Mouse (Mus musculus): ENCODE measurements around the gene 1110059E24Rik. TPM values are rescaled to one million over a fixed set of nuclear protein-coding genes. Genes with fewer than 3 reads are reported as not detected.
"Not testable (repeated sequence)": the region's sequence is repeated elsewhere in the genome, so short reads cannot be mapped to it uniquely, and the experiment has no call there.

1110059E24Rik gene
- polyA plus RNA-seq, 3 experiments from 2014 or later: 41.3 to 50.2 (median 41.6) TPM

- ATAC-seq: no peak
Observed at GRCm38 (mm10) chr19:21624148-21624535, 28.6 kb downstream of the 1110059E24Rik start.

- ATAC-seq: peak; percentile 73
Observed at GRCm38 (mm10) chr19:21623410-21624147, 29.2 kb downstream of the 1110059E24Rik start.

GRCm38 (mm10) chr19:21615801-21616200 lies 37.0 kb downstream of the 1110059E24Rik start:
- ATAC-seq: no peak

- no peak for ATAC-seq
Observed at GRCm38 (mm10) chr19:21611725-21612575, 40.8 kb downstream of the 1110059E24Rik start.

DNA sequence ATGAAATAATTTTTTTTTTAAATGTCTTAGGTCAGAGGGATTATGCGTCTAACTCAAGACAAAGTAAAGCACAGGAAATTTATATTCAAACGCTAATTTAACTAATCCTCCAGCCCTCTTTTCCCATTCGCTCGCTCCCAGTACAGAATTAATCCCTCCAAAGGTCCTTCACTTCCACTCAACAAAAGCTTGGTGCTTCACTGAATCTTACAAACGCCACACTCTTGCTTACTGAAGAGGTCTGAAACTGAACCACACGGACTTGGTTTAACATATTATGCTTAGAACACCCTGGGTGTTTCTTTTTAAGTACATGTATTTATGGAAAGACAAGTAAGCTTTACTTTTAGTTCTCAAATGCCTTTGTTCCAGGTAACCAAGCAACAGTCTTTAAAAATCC lies 41.5 kb downstream of the 1110059E24Rik start:
- no peak for ATAC-seq

- no peak for ATAC-seq
Observed at GRCm38 (mm10) chr19:21610240-21610639, 42.5 kb downstream of the 1110059E24Rik start.

DNA sequence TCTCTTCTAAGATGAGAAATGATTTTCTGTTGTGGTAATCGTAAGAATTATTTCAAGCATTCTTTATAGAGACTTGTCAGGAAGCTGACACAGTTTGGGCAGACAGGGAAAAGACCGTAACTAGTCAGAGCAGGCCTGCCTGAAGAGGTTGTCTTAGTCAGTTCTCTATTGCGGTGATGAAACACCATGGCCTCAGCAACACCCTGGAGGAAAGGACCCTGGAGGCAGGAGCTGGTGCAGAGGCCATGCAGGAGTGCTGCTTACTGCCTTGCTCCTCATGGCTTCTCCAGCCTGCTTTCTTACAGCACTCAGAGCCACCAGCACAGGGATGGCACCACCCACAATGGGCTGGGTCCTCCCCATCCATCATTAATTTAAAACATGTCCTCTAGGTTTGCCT lies 47.5 kb downstream of the 1110059E24Rik start:
- ATAC-seq: no peak

- ATAC-seq: peak; percentile 50
Observed at GRCm38 (mm10) chr19:21603836-21604235, 48.9 kb downstream of the 1110059E24Rik start.

GRCm38 (mm10) chr19:21601541-21602101 lies 51.2 kb downstream of the 1110059E24Rik start:
- ATAC-seq: no peak

DNA sequence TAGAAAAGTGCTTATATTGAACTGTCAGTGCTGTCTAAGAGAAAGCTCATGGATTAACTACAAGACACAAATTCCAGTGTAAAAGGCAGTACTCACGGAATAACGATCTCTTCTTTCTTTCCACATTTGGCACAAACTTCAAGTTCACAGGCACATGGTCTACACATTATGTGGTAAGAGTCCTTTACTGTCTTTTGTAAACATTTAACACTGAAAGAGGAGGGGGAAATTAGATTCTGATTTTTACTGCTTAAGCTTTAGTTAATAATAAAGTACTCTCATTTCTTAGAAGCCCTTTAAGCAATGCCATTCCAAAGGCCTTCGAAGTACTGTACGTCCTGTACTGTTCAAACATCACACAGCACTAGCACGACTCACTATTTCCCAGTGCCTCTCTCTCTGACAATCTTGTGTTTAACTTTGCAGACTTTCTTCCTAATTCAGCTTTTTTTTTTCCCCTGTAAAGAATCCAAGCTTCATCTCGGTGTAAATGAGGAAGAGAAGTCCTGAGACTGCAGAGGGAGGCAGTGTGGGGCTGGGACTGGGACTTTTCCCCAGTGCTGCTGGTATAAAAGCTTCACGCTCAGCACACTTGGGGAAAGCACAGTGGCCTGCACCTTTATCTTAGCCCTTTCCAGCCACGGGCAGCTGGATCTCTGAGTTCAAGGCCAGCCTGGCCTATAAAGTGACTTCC lies 54.0 kb downstream of the 1110059E24Rik start:
- no peak for ATAC-seq

DNA sequence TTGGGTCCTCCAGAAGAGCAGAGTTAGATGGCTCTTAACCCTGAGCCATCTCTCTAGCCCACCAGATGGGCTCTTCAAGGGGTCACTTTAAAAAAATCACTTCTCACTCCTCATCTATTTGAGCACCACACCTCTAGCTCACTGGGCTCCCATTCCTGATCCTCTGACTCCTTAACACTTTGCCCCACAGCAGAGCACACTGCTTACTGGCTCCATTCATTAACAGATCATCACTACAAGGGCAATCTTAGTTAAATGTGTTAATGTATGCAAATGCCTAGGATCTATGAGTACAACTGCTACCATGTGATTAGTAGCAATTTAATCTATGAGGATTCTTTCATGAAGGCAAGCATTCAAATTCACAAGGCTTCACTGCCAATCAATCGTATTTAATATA lies 58.1 kb downstream of the 1110059E24Rik start:
- ATAC-seq: no peak

GRCm38 (mm10) chr19:21592216-21592615 lies 60.6 kb downstream of the 1110059E24Rik start:
- ATAC-seq: not testable (repeated sequence)

DNA sequence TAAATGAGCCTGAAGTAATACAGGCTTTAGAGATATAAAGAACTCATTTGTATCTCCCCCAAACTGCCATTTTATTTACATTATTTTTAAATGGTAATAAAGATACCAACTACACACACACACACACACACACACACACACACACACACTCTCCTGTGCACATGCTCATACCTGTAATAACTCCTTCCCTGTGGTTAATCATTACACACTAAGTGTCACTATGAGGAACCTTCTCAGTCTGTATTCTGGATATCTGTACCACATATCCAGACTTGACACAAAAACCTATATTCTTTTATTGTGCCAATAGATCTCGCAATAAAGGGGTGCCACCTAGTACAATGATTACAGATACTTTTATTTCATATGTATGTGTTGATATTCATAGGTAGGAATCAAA lies 62.9 kb downstream of the 1110059E24Rik start:
- ATAC-seq: no peak

- ATAC-seq: no peak
Observed at GRCm38 (mm10) chr19:21587593-21587992, 65.2 kb downstream of the 1110059E24Rik start.

- no peak for ATAC-seq
Observed at GRCm38 (mm10) chr19:21586546-21586945, 66.2 kb downstream of the 1110059E24Rik start.

DNA sequence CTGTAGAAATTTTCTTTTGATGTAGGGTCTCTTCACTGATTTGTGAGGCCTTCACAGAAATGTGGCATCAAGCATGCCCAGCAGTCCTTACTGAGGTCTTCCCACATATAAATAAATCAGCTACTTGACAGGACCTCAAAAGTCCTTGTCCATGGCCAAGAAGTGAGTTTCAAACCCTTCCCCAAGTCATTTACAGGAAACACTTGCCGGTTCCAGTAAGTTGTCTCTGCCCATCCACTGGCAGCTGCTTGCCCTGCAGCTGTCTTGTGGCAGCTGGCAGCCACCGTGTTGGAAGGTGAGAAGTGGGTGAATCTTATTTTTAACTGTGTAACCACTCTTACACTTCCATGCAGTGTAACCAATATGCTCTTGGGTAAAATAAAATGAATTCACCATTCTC lies 66.9 kb downstream of the 1110059E24Rik start:
- ATAC-seq: no peak

- ATAC-seq: no peak
Observed at GRCm38 (mm10) chr19:21583986-21584385, 68.8 kb downstream of the 1110059E24Rik start.

DNA sequence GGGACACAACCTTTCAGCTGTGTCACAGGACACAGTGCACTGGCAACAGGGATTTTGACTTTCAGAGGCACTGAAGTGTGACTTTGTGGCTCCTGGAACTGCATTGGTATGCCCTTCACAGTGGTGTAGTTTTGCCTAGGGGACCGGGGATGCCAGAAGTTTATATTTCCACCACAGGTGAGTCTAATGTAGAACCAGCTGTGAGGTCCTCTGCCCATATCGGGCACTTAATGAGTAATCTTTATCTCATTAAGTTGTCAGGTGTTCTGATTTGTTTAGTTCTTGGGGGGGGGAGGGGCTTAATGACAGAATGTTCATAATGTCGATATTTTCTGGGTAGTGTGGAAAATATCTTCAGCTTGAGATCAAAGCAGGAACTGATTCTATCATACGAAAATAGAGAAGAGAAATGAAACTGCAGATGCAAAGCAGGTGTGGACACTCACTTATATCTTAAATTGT lies 69.2 kb downstream of the 1110059E24Rik start:
- no peak for ATAC-seq

- ATAC-seq: no peak
Observed at GRCm38 (mm10) chr19:21581404-21581803, 71.4 kb downstream of the 1110059E24Rik start.

- ATAC-seq: no peak
Observed at GRCm38 (mm10) chr19:21579896-21580295, 72.9 kb downstream of the 1110059E24Rik start.

DNA sequence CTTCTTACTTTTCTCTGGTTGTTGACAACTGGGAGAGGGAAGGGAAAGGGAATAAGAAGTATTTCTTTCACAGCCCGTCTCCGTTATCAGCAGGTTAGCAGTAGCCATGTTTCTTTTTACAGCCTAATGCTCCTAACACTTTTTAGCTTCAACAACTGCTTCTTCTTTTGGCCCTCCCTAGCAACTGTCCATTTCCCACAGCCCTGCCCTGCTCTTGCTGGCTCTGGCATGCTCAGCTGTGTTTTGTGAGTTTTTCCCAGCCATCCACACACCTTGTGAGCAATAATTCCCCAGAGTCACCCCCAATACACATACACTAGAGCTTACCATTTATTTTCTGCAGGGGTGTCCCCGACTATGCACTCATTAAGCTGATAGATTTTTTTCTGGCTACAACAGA lies 75.3 kb downstream of the 1110059E24Rik start:
- no peak for ATAC-seq

GRCm38 (mm10) chr19:21571986-21572385 lies 80.8 kb downstream of the 1110059E24Rik start:
- ATAC-seq: no peak

Measured in inflammation-experienced regulatory T-cells, adult 6 months (primary cell).